Mouse (Mus musculus): ENCODE results near the gene Pgm5.

DNA sequence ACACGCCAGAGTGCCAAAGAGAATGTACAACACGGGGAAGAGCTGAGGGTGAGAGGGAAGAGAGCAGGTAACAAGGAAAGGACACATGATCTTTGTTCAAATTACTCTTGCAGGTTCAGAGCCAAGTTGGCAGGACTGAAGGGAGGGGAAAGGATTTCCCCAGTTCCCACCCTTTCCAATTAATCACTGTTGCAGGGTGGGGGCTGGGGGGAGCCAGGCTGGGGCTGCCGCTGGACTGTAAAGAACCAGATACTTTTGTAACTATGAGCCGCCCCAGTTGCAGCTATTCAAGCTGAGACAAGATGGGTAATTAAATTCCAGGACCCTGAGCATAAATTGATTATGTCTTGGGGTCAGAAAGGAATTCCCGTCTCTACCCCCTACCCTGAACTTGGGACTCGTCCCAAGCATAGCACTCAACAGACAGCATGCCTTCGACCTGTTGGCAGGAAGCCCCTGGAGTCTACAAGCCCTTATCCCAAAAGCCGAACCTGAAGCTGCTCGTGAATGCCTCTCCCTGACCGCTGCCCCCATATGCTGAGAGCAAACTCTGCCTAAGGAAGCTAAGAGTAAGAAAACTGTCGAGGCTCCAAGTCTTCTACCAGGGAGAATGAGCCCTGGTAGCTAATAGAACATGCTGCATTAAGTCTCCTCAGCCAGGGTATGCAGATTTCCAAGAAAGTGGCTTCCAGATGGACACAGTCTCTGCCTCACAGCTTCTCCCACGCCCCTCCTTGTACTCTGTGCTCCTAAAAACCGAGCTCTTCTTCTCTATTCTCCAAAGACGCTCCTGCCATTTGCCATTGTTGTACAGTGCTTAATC is 107.8 kb downstream of the Pgm5 start:
- TF ChIP-seq CTCF (IDR thresholded peaks at IDR 0.05; ENCODE audit: control insufficient read depth, insufficient read depth, low read length) (no peak), POLR2A (IDR thresholded peaks at IDR 0.05; ENCODE audit: borderline replicate concordance, control insufficient read depth, low read depth, low read length) (no peak)
